Mouse (Mus musculus) erythroid progenitor cell, adult 5-6 weeks (primary cell): ENCODE measurements around the gene Cdc42. TPM values are rescaled to one million over a fixed set of nuclear protein-coding genes. Genes with fewer than 3 reads are reported as not detected.

Experiments
- ATAC-seq: replicated peaks from 2 replicates; pipeline ENCODE4 v1.8.0; 2016; ENCODE audit warnings: moderate number of reproducible peaks, mild to moderate bottlenecking, moderate TSS enrichment, inconsistent platforms; ENCODE audit not compliant: poor library complexity, low FRiP score, severe bottlenecking
- total RNA-seq, 2 experiments: library from RNA; stranded (forward) in 1 of 2; stranded (reverse) in 1 of 2; fragments of 150-400 nt in 1 of 2; fragments of 186-747, 209-891 nt in 1 of 2; gene quantifications; 2 replicates each; pipeline versions ENCODE4 v1.2.3 to v1.2.4; 2015 to 2017; ENCODE audit warnings: low replicate concordance in 2 of 2

Cdc42 gene
- 284 and 321 TPM in 2 replicates for total RNA-seq (2015; ENCODE audit: low replicate concordance)
- total RNA-seq (2017; ENCODE audit: low replicate concordance), result 140 and 178 TPM in 2 replicates

DNA sequence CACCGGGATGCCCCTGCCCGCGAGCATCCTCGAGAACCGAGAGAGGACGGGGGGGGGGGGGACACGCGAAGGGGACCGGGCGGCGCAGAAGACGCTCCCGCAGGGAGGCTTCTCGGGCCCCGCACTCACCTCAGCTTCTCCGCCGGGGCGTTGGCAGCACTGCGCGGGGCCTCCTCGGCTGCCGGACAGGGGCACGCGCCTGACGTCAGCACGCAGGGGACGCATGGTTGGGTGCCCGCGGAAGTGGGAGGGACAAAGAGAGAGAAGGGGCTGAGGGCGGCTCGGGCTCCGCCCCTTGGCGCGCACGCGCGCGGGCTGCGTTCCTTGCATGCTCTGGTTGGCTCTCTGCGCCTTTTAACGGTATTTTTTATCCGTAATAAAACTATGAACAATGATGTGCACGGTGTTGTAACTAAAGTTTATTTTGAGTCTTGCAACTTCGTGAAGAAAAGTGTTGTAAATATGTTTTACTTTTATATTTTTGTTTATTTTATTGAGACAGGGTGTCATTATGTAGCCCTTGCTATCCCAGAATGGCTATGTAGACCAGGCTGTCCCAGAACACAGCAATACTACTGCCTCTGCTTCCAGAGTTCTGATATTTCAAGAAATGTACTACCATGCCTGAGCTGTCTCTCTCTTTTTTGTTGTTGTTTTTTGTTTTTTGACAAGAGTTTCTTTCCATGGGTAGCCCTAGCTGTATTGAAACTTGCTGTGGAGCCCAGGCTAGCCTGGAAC lies at the start of gene Cdc42:
Cdc42 (minus strand) TSS at position 204 of the 738 bp plus-strand sequence.
- peak; percentile 99 for ATAC-seq

DNA sequence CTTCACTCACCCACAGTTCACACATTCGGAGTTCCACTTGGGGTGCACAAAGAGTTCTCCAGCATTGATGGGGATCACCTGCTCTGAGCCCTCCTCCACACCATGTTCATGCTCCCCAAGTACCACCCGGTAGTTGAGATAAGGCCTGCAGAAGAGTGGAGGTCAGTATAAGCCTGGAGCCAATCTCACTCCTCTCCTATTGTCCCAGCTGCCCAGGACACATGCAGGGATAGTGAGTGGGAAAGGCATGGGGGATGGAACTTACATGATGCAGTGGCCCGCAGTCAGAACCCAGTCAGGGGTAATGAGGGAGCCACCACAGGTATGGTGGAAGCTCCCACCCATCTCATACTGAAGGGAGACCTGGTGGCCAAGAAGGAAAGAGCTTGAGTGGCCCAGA lies 48.1 kb upstream of the Cdc42 start:
- ATAC-seq, result no peak

DNA sequence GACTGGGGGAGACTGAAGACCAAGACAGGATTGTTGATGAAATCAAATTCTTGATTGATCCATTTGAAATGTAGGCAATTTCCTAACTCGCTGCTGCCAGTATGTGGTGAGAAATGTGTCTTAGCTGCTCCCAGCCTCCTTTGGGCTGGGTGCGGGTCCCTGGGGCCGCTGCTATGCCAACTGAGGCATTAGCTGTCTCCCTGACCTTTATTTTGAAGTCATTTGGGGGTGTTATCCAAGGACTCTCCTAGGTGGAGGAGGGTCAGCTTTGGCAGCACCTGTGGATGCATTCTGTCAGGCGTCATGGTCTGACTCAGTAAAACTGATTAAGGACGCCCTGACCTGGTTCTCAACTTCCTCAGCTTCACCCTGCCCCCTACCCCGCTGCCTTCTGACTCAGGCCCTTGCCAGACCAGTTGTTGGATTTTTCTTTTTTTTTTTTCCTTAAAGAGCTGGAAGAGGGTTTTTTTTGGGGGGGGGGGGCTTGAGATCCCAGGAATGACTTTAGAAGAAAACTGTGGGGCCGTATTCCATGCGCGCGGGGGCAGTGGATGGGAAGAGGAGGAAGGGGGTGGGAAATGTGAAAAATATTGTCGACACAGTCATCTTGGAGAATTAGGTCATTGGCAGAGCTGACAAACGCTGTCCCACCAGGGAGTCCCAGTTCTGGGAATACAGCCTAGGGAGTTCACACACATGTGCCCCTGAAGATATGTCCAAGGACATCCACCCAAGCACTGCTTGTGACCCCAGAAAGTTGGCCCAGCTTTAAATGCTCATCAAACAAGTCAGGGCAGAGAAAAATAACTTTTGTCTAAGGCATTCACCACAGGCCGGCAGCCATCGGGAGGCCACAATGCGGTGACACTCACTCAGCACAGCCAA lies 39.4 kb upstream of the Cdc42 start:
- no peak for ATAC-seq

DNA sequence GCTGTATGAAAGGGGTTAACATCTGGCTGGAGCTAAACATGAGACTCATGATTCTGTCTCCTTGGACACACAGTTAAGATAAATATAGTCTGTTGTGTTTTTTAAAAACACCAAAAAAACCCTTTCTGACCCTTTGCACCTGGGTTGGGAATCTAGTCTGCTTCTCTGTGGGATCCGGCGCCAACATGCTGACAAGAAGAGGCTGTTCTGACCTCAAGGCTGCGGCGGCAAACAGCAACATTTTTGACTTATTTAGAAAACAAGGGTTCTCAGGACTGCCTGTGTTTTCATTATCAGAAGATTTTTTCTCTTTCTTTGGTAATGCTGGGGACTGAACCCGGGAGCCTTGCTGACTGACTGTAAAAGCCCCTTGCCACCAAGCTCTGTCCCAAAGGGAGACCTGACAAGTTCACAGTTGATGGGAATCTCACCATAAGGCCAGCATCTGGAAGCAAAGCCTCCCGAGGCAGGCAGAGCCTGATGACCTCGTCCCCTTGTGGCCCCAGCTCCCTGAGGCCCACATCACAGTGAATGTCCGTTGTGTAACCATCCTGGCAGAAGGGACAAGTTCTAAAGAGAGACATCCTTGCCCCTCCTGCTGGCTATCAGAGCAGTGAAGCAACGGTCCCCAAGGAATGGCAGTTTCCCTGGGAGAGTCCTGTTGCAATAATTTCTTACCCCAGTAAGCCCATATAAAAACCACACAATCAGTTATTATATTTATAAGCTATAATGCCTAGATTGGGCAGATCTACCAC lies 36.0 kb upstream of the Cdc42 start:
- no peak for ATAC-seq

DNA sequence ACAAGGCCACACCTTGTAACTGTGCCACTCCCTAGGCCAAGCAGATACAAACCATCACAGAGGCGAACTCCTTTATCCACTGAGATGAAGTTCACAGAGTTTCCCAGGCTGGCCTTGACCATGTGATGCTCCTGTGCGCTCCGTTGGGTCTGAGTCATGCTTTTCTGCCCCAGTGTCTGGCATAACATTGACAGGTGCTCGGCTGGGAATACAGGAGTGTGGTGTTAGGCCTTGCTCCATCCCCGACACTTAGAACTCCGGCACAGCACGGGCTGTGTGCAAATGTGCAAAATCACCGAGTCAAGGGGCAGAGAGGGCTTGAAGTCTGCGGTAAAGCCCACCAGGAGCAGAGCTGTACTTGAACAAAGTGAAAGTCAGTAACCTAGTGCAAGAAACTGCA lies 35.4 kb upstream of the Cdc42 start:
- no peak for ATAC-seq

DNA sequence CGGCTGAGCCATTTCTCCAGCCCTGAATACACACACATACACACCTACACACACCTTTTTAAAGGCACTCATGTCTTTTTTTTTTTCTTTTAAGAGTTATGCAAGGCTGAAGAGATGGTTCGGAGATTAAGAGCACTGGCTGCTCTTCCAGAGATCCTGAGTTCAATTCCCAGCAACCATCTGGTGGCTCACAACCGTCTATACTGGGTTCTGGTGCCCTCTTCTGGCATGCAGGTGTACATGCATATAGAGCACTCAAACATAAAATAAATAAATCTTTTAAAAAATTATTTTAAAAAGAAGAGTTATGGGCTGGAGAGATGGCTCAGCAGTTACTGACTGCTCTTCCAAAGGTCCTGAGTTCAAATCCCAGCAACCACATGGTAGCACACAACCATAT lies 33.8 kb upstream of the Cdc42 start:
- no peak for ATAC-seq

DNA sequence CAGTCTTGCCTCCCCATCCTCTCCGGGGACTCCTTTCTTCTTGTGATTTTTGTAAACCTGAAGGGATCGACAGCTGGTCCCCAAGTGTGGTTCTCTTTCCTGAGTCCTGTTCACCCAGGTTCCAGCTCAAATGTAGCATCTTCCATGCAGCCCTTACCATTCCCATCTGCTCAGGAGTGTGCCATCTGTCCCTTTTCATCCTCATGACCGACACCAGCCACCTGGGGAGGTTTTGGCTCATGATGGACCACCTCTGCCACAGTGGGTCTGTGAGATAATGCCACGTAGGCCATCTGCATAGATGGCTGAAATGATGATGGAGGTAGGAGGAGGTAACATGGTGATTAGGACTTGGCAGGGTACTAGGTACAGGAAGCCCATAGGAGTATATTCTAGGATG lies 32.7 kb upstream of the Cdc42 start:
- ATAC-seq, result no peak

DNA sequence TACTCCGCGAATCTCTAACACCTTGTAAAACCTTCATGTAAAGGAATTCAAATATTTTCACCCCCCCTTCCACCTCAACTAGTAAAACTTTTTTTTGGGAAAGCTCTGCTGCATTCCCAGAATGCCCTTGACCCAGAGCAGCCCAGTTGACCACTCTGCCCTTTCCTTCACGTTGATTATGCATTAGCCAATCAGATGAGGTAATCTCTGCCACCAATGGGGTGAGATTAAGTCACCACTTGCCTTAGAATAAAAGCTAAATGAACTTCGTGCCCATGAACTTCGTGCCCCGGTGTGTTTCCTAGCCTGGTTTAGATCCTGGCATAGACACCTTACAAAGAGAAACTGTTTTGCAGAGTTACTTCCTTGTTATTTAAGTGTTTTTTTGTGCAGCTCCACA lies 31.5 kb upstream of the Cdc42 start:
- ATAC-seq, result no peak

DNA sequence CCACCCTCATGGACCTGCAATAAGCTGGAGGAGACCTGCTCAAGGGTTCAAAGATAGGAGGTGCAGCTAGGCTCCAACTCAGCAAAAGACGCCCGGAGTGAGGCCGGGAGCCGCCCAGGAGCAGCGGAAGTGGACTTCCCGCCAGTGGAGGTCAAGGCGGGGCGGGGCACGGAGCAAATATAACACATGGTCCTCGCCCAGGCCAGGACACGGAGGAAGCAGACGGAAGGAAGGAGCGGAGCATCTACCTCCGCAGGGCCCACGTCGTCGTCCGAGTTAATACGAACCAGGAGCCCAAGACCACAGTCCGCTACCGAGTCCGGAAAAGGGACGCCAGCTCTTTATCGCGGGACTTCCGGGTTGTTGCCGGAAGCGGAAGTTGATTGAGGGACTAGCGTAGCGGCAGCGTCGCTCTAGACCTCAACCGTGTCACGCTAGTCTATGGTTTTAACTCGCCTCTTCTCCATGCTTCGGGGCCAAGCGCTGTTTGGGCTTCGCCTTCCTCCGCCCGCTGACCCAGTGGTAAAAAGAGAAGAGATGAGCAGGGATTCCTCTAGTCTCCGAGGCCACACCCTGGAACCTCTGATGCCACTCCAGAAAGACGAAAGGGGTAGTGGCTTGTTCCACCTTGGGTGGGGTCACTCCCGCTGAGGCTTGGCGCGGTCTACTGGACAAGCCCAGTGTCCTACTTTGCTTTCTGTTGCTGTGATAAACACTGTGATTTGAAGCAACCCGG lies 30.7 kb upstream of the Cdc42 start:
- peak; percentile 97 for ATAC-seq

DNA sequence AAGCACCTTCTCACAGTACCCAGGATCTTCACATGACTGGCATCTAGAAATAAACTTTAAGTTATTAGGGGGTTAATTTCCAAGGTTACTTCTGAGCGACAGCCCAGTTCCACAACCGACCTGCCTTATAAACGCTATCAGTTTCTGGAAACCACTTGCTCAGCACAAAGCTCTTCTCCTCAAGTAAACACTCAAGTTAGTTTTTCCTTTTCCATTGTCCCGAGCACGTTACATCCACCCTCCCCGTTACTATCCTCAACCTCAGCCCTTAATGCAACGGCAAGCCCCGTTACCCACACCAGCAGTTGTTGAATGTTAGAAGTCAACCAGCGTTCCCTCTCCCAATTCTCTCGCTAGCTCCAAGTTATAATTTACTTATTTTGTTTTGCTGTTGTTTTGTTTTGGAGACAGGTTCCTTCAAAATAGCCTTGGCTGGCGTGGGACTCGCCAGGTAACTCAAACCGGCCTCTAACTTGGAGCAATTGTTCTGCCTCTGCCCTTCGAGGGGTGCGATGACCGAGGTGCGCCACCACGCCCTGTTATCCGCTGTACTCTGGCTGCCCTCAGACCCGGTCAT lies 30.1 kb upstream of the Cdc42 start:
- ATAC-seq, result peak; percentile 21

DNA sequence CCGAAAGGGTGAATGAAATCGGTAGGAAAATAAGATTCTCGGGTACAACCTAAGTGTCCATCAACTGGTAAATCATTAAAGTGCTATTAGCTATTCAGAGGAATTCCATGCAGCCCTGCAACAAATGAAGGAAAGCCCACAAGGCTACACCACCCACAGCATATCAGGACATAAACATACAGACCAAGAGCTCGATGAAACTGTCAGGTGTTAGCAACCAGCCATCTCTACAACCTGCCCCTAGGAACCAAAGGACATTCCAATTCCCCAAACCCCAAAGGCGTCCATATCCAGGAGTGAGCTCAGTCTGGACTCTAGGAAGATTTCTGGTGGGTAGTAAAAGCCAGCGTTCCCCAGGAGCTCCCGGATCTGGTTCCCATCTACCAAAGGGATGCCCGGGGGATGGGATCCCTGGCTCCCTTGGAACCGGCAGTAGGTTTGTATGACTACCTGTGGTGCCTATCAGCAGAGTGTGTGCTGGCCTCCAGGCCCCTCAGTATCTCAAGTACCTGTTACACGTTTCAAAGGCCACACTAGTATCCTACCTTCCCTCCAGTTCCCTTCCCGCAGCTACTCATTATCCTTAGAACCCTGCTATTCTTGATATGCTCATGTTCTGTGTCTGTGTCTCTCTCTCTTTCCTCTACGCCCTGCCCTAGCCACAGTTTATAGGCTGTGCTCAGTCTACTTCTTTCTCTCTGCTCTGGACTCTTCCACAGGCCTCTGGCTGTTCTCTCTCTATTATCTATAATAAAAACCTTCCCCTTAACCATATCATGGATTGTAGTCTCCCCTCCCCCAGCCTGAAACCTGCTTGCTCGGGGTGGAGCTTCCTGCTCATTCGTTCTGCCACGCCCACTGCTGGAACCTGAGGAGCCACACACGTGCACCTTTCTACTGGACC lies 23.4 kb upstream of the Cdc42 start:
- ATAC-seq, result peak; percentile 61

DNA sequence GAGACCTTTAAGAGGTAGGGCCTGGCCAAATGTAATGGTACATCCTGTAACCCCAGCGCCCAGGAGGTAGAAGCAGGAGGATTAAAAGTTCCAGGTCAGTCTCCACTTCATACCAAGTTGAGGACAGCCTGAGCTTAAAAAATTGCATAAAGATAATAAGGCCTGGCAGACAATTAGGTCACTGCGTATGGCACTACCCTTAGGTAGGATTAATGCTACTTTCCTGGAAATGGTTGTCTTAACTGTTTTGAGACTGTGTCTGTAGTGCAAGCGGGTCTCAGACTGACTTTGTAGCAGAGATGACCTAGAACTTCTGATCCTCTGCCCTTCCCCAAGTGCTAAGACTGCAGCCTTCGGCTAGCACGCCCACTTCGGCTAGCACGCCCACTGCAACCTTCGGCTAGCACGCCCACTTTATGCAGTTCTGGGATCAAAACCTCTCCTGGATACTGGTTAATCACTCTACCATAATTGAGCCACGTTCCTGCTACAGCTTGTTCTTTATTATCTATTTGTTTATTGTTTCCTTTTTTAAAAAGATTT lies 22.3 kb upstream of the Cdc42 start:
- ATAC-seq, result no peak

DNA sequence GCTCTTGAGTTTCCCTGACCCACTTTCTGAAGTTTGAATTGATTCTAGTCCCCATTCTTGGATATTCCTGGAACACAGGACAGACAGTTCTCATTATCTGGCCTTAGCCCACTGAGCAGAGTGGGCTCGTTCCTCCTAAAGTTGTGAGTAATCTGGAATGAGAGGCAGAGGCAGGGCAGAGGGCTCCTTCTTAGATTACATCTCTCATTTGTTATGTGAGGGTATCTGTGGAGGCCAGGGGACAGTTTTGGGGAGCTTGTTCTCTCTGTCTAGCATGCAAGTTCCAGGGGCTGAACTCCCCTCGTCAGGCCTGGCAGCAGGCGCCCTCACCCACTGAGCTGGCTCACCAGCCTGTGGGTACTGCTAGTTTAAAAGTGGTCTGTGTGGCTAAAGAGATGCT lies 21.6 kb upstream of the Cdc42 start:
- ATAC-seq, result no peak

DNA sequence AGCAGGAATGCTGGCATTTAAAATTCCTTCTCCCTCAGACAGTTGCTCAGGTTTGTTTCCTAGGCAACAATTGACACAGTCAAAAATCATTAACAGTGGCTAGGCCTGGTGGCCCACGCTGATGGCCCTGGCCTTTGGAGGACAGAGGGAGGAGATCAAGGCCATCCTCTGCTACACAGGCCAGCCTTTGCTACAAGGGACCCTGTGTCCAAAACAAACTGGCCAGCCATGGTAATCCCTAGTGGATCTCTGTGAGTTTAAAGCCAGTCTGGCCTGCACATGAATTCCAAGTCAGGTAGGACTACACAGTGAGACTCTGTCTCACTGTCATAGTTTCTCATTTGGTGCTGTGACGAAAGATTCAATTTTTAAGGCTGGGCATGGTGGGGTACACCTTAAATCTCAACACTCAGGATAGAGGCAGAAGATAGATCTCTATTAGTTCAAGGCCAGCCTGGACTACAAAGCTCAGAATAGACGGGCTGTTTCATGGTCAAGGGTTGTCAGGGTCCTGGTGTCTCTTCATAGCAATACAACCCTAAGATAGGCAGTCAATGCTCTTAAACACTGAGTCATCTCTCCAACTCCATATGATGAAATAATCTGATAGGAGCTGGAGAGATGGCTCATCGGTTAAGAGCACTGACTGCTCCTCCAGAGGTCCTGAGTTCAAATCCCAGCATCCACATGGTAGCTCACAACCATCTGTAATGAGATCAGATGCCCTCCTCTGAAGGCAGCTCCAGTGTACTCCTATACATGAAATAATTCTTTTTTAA lies 20.2 kb upstream of the Cdc42 start:
- ATAC-seq, result no peak

DNA sequence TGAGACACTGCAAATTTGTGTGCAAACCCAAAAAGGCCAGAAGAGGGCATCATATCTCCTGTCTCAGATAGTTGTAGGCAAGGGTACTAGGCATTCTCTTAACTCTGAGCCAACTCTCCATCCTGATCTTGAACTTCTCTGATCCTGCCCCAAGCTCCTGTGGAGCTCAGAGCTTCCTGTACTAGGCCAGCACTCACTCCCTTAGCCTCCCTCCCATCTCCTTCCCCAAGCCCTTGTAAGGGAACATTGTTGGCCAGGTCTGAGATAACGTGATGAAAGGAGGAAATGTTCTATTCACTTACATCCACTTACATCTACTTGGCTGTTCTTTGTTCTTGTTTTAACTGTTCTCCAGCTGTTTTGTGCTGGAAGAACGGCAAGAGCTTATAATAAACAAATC lies 19.3 kb upstream of the Cdc42 start:
- no peak for ATAC-seq

DNA sequence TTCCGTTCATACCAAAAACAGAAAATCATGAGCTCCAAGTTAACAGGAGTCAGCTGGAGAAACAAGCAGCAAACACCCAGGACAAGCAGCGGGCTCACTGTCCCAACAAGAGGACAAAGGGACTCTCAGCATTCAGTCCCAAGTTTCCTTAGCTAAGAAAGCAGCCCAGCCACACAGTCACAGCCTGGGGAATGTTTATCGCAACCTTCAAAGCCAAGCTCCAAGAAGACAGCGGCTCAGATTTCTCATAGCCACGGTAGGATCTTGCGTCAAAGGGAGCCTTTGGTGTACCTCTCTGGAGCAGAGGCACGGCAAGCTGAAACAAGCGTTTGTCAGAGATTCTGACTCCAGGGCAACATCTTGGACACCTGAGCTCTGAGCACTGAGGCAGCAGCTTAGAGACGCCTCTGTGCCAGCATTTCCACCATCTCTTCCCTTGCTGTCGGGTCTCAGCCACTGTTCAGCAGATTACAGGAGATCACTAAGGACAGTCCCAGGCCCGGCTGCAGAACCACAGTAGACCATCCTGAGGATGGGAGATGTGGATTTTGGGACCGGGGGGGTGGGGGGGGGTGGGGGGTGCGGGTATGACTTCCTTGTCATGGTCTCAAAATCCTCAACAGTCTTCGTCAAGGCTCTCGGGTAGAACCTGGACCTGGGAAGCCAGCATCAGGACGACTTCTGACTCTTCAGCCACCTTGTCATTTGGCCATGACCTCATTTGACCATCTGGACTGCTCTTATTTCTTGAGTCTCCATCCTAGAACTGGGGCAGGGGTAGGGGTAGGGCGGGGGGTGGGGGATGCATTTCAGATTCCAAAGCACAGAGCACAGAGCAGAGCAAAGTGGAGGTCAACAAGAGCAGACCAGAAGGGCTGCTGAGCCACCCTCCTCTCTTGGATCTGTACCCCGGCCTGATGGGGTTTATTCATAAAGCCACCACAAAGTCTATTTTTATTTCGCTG lies 18.1 kb upstream of the Cdc42 start:
- no peak for ATAC-seq
